Mouse (Mus musculus) liver, embryonic 14.5 days (tissue): ENCODE data around the gene Frmd8.

Experiments
- CTCF ChIP-seq: IDR thresholded peaks from 2 replicates; pipeline ENCODE4 v1.5.1; 2016; ENCODE audit warnings: antibody characterized with exemption, low read depth, control low read depth
- EP300 ChIP-seq: IDR thresholded peaks from 2 replicates; pipeline ENCODE4 v1.6.1; 2016; ENCODE audit warnings: antibody characterized with exemption, low read depth

DNA sequence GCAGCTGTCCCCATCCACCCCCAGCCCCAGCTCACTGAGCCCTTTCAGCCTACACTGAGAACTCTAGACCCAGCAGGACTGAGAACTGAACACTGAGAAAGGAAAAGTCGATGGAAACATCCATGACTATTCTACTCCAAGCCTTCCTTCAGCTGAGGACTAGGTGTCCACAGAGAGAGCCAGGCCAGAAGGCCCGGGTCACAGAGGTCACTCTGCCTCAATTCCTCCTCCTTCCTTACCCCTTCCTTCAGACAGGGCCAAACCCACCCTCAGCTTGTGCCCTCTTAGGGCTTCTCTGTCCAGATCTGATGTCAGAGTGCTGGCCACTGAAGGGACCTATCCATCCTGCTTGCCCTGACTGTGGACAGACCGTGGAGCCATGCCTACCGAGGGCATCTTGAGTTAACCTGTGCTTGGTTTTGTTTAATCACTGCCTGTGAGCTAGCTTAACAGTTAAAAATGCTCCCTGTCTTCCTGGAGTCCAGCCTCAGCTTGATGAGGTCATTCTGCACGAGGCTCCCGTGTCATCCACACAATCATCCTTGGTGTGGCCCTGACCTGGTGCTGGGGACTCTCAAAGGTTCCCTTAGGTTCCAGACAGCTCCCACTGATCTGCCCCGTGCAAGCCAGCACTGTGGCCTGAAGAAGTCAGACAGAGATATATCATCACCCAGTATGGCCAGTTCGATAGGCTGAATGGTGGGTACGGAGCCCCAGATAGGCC lies 64.1 kb downstream of the Frmd8 start:
- TF ChIP-seq CTCF (no peak), EP300 (no peak)
